Mouse (Mus musculus): ENCODE measurements around the gene Best1. TPM values are rescaled to one million over a fixed set of nuclear protein-coding genes. Genes with fewer than 3 reads are reported as not detected.

The Best1 gene
- polyA plus RNA-seq, 1 experiment from 2014 or later = 1.5 TPM

DNA sequence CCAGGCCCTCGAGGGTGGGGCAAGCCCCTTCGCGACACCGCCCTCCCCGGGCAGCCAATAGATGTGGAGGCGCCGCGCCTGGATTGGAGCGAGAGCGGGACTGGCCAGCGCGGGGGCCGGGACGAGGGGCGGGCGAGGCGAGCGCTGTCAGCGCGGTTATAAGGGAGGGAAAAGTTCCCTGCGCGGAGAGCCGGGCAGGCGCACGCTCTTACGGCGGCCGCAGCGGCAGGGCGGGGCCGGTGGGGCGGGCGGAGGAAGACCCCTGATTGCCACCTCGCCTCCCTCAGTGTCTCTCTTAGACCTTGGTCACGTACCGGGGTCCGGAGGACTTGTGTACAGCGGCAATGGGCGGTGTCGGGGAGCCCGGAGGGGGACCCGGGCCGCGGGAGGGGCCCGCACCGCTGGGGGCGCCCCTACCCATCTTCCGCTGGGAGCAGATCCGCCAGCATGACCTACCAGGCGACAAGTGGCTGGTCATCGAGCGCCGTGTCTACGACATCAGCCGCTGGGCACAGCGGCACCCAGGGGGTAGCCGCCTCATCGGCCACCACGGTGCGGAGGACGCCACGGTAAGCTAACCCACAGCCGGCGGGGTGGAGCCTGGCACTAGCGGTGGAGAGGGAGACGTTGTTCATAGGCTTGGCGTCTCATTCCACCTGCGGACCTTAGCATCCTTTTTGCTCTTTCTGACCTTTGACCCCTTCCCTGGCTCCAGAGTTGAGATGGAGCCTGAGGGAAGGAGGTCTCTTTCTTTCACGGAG lies 40.1 kb upstream of the Best1 start, which contains the start of gene Fads3:
TSS of gene Fads3 (plus strand) at position 182 of the 761 bp plus-strand sequence.
- no peak within 1 kb of the TSS; the same call in 1 of the 2 replicates for H3K27ac ChIP-seq (ENCODE audit: low read length)
- peak within 1 kb of the TSS; percentile 78 for H3K4me3 ChIP-seq (replicated peaks; ENCODE audit: low read length)
- ATAC-seq = peak; percentile 88
- no peaks in the 10 kb centered on the region for H3K27me3 ChIP-seq (replicated peaks; ENCODE audit: control insufficient read depth, insufficient read depth, low read length)
- peak within 1 kb of the TSS; percentile 82 for H3K9ac ChIP-seq (replicated peaks; ENCODE audit: low read depth, low read length)
- H3K9me3 ChIP-seq (ENCODE audit: control insufficient read depth, low read length) = no peaks in the 10 kb centered on the region
- H3K4me1 ChIP-seq (replicated peaks; ENCODE audit: control insufficient read depth, insufficient read depth, low read length) = peaks cover 21% of the 10 kb centered on the region
- H3K4me2 ChIP-seq (ENCODE audit: low read length) = peak within 1 kb of the TSS; percentile 97
- H3K36me3 ChIP-seq (ENCODE audit: control insufficient read depth, insufficient read depth) = no peaks in the 10 kb centered on the region
- under 1% methylated on average over 68 of the region's 69 CpGs for WGBS

DNA sequence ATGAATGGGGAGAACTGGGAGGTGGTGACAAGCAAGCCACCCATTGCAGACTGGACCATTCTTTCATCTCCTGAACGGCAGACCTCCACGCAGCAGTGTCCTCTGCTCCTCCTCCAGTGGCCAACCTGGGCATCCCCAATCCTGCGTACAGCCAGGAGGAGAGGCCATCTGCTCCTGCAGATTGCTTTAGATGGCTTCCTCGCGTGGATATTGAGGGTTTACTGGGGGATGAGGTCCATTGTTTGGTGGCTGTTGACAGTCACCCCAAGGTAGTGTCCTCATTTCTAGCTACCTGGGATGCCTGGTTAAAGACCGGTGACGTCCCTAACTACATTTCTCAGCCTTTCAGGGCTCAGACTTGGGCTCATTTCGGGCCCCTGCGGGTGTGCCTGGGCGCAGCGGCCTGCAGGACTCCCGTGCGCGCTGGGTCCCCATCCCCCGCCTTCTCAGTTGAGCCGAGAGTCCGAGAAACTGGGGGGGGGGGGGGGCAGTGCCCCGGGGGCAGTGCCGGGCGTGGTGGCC lies 39.5 kb upstream of the Best1 start:
- ATAC-seq = peak; percentile 31
- H3K27ac ChIP-seq (ENCODE audit: low read length) = no peak overlapping the region
- H3K4me1 ChIP-seq (replicated peaks; ENCODE audit: control insufficient read depth, insufficient read depth, low read length) = peaks cover 21% of the 10 kb centered on the region
- peak overlapping the region; percentile 97 for H3K4me2 ChIP-seq (ENCODE audit: low read length)
- no peaks in the 10 kb centered on the region for H3K9me3 ChIP-seq (ENCODE audit: control insufficient read depth, low read length)
- no peaks in the 10 kb centered on the region for H3K36me3 ChIP-seq (ENCODE audit: control insufficient read depth, insufficient read depth)
- peak overlapping the region; percentile 82 for H3K9ac ChIP-seq (replicated peaks; ENCODE audit: low read depth, low read length)
- 7% methylated on average over 16 of the region's 20 CpGs for WGBS
- H3K4me3 ChIP-seq (replicated peaks; ENCODE audit: low read length) = peak overlapping the region; percentile 78
- H3K27me3 ChIP-seq (replicated peaks; ENCODE audit: control insufficient read depth, insufficient read depth, low read length) = no peaks in the 10 kb centered on the region

DNA sequence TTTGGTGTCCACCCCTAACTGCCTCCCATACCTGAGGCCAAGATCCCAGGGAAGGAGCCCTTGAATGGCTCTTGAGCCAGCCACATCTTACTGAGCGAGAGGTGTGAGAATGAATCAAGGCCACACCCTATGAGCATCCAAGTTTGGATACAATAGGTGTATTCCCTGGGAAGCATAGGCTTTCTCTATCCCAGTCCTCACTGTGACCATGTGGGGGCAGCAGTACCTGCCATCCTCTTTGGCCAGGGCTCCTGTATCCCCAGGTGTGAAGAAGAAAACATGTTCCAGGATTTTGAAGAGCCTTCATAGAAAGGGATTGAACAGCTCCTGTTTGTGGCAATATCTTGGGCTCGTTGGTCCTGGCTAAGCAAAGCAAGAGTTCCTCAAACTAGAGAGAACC lies 38.2 kb upstream of the Best1 start:
- H3K27ac ChIP-seq (ENCODE audit: low read length) = no peak overlapping the region
- ATAC-seq = no peak
- H3K36me3 ChIP-seq (ENCODE audit: control insufficient read depth, insufficient read depth) = no peaks in the 10 kb centered on the region
- no peaks in the 10 kb centered on the region for H3K9me3 ChIP-seq (ENCODE audit: control insufficient read depth, low read length)
- H3K4me1 ChIP-seq (replicated peaks; ENCODE audit: control insufficient read depth, insufficient read depth, low read length) = peaks cover 21% of the 10 kb centered on the region
- 85% methylated on average over 2 of the region's 2 CpGs for WGBS
- no peaks in the 10 kb centered on the region for H3K27me3 ChIP-seq (replicated peaks; ENCODE audit: control insufficient read depth, insufficient read depth, low read length)
- no peak overlapping the region for H3K4me3 ChIP-seq (replicated peaks; ENCODE audit: low read length)
- H3K4me2 ChIP-seq (ENCODE audit: low read length) = no peak overlapping the region
- no peak overlapping the region for H3K9ac ChIP-seq (replicated peaks; ENCODE audit: low read depth, low read length)

DNA sequence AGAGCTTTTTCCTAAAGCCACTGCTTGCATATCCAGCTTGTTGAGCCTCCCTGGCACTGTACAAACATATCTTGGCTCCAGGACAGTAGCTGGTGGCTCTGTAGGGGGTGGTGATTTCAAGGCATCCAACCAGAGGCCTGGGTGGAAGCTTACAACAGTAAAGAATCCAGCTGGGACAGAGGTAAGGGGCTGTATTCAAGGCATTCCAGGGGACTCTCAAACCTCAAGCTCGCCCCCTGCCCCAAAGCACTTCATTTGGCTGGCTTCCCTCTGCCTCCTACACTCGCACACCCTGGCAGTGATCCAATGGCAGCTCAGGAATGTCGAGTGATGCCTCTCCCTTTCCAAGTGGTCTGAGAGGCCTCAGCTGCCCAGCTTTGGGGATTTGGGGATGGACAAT lies 37.5 kb upstream of the Best1 start:
- Histone ChIP-seq H3K4me3 (replicated peaks; ENCODE audit: low read length) (no peak overlapping the region), H3K4me2 (ENCODE audit: low read length) (no peak overlapping the region), H3K4me1 (replicated peaks; ENCODE audit: control insufficient read depth, insufficient read depth, low read length) (peaks cover 21% of the 10 kb centered on the region), H3K27ac (ENCODE audit: low read length) (no peak overlapping the region; the same call in 1 of the 2 replicates), H3K36me3 (ENCODE audit: control insufficient read depth, insufficient read depth) (no peaks in the 10 kb centered on the region), H3K27me3 (replicated peaks; ENCODE audit: control insufficient read depth, insufficient read depth, low read length) (no peaks in the 10 kb centered on the region), H3K9me3 (ENCODE audit: control insufficient read depth, low read length) (no peaks in the 10 kb centered on the region), H3K9ac (replicated peaks; ENCODE audit: low read depth, low read length) (no peak overlapping the region)
- 6% methylated on average over 3 of the region's 3 CpGs for WGBS
- no peak for ATAC-seq

DNA sequence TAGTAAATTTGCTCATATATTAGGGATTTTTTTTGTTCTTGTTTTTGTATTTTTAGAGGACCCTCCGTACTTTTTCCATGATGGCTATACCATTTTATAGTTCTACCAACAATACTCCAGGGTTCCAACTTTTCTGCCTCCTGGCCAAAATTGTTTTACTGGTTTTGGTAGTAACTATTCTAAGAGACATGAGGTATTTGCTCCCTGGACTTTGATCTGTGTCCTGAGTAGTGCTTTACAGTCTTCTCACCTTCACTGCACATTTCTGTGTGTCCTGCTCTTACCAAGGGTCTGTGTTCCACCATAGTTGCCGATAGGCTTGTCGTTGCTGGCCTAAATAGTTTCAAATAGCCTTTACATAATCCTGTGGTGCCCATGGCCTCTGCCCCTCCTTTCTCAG lies 36.9 kb upstream of the Best1 start:
- ATAC-seq = no peak
- Histone ChIP-seq H3K27me3 (replicated peaks; ENCODE audit: control insufficient read depth, insufficient read depth, low read length) (no peaks in the 10 kb centered on the region), H3K4me2 (ENCODE audit: low read length) (no peak overlapping the region), H3K4me3 (replicated peaks; ENCODE audit: low read length) (no peak overlapping the region), H3K27ac (ENCODE audit: low read length) (no peak overlapping the region), H3K9me3 (ENCODE audit: control insufficient read depth, low read length) (no peaks in the 10 kb centered on the region), H3K4me1 (replicated peaks; ENCODE audit: control insufficient read depth, insufficient read depth, low read length) (peaks cover 21% of the 10 kb centered on the region), H3K9ac (replicated peaks; ENCODE audit: low read depth, low read length) (no peak overlapping the region), H3K36me3 (ENCODE audit: control insufficient read depth, insufficient read depth) (no peaks in the 10 kb centered on the region)
- WGBS = 74% methylated on average over 3 of the region's 3 CpGs

DNA sequence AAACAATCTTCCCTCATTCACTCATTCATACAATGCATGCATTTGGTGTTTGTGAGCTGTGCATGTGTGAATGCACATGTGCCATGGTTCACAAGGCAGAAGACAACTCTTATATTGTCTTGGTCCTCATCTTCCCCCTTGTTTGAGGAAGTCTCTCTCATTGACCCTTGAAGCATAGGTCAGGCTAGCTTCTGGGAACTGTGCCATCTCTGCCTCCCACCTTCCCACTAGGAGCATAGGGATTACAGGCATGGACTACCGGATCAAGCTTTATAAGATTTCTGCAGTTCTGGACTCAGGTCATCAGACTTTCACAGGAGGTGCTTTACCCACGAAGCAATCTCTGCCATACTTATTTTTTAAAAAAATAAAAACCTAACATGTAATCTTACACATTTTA lies 36.1 kb upstream of the Best1 start:
- Histone ChIP-seq H3K27ac (ENCODE audit: low read length) (no peak overlapping the region), H3K9ac (replicated peaks; ENCODE audit: low read depth, low read length) (no peak overlapping the region), H3K4me2 (ENCODE audit: low read length) (no peak overlapping the region), H3K27me3 (replicated peaks; ENCODE audit: control insufficient read depth, insufficient read depth, low read length) (no peaks in the 10 kb centered on the region), H3K9me3 (ENCODE audit: control insufficient read depth, low read length) (no peaks in the 10 kb centered on the region), H3K4me3 (replicated peaks; ENCODE audit: low read length) (no peak overlapping the region), H3K4me1 (replicated peaks; ENCODE audit: control insufficient read depth, insufficient read depth, low read length) (peaks cover 18% of the 10 kb centered on the region), H3K36me3 (ENCODE audit: control insufficient read depth, insufficient read depth) (no peaks in the 10 kb centered on the region)
- 58% methylated on average over 2 of the region's 2 CpGs for WGBS
- ATAC-seq = no peak

DNA sequence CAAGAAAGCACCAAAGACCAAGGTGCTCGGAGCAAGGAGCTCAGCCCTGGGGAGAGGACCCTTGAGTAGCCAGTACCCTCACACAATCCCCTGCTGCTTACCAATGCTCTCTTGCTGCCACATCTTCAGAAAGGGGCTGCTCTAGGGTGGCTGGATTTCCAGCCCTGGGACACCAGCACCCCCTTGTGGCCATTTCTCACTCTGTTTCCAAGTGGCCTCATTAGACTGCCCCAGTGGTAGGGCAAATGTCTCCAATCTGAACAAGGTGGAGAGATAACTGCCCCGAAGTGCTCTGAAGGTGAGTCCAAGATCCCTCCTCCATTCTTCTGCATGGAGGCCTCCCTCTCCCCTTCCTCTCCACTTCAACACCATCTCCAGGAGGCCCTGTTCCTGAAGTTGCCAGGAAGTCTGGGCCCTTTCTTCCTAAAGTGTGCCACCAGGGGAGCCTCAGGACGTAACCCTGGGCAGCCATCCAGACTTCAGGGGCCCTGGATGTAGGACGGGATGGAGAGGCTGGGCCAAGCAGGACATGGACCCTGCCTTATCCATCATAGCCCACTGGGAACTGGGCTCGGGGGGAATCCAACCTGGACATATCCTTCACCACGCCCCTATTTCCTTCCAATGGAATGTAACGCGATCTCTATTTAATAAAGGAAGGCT lies 33.5 kb upstream of the Best1 start:
- no peak overlapping the region for H3K4me3 ChIP-seq (replicated peaks; ENCODE audit: low read length)
- no peaks in the 10 kb centered on the region for H3K9me3 ChIP-seq (ENCODE audit: control insufficient read depth, low read length)
- no peaks in the 10 kb centered on the region for H3K27me3 ChIP-seq (replicated peaks; ENCODE audit: control insufficient read depth, insufficient read depth, low read length)
- no peak overlapping the region for H3K27ac ChIP-seq (ENCODE audit: low read length)
- H3K4me2 ChIP-seq (ENCODE audit: low read length) = no peak overlapping the region
- peak; percentile 79 for ATAC-seq
- H3K9ac ChIP-seq (replicated peaks; ENCODE audit: low read depth, low read length) = no peak overlapping the region
- 55% methylated on average over 8 of the region's 8 CpGs for WGBS
- H3K36me3 ChIP-seq (ENCODE audit: control insufficient read depth, insufficient read depth) = no peaks in the 10 kb centered on the region
- H3K4me1 ChIP-seq (replicated peaks; ENCODE audit: control insufficient read depth, insufficient read depth, low read length) = peaks cover 5% of the 10 kb centered on the region; the same call in 1 of the 2 replicates

DNA sequence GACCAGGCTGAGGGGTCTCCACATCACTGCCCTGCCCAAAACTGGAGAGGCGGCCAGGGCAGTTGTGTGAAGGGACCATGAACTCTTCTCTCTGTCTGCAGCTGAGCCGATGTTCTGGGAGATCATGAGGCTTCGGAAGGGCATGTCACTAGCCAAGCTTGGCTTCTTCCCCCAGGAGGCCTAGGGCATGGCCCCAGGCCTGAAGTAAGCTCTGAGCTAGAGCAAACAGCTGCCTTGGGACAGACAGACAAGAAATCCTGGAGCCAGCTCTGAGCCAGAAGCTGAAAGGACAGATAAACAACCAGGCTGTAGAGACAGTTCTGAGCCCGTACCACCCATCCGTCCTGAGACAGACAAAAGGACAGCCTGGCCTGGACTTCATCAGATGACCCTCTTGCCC lies 32.9 kb upstream of the Best1 start:
- no peaks in the 10 kb centered on the region for H3K27me3 ChIP-seq (replicated peaks; ENCODE audit: control insufficient read depth, insufficient read depth, low read length)
- no peak overlapping the region for H3K4me3 ChIP-seq (replicated peaks; ENCODE audit: low read length)
- H3K9ac ChIP-seq (replicated peaks; ENCODE audit: low read depth, low read length) = no peak overlapping the region
- H3K27ac ChIP-seq (ENCODE audit: low read length) = no peak overlapping the region
- H3K4me1 ChIP-seq (replicated peaks; ENCODE audit: control insufficient read depth, insufficient read depth, low read length) = peaks cover 5% of the 10 kb centered on the region; the same call in 1 of the 2 replicates
- no peak overlapping the region for H3K4me2 ChIP-seq (ENCODE audit: low read length)
- no peak for ATAC-seq
- WGBS = 88% methylated on average over 5 of the region's 5 CpGs
- no peaks in the 10 kb centered on the region for H3K9me3 ChIP-seq (ENCODE audit: control insufficient read depth, low read length)
- H3K36me3 ChIP-seq (ENCODE audit: control insufficient read depth, insufficient read depth) = no peaks in the 10 kb centered on the region

DNA sequence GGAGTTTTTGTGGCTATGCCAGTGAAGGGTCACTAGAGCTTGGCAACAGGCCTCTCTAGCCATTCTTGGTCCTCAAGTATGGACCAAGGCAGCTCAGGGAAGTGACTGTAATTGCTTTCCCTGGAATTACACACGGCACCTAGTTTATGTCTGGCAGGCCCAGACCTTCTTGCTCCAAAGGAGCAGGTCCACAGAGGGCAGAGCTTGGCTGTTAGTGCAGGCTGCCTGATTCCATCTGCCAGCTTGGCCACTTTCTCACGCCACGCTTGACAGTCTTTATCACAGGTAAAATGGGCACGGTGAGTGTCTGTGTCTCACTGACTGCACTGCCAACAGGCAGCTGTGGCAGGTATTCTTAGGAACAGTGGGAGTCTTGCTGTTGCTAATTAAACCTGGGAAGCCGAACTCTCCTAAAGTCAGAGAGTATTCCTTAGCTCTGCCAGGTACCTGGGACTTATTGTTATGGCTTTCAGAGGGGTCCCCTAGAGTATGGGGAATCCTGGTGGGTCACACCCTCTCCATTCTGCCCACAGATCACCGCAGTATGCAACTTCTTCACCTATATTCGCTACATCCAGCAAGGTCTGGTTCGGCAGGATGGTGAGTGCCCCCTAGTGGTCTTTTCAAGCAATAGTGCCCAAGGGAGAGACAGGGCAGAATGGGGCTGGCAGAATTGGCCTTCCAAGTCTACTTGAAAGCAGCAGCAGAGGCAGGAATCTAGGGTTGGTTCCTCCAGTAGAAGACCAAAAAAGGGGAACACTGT lies 32.0 kb upstream of the Best1 start:
- no peaks in the 10 kb centered on the region for H3K27me3 ChIP-seq (replicated peaks; ENCODE audit: control insufficient read depth, insufficient read depth, low read length)
- H3K36me3 ChIP-seq (ENCODE audit: control insufficient read depth, insufficient read depth) = no peaks in the 10 kb centered on the region
- H3K4me3 ChIP-seq (replicated peaks; ENCODE audit: low read length) = no peak overlapping the region
- H3K9ac ChIP-seq (replicated peaks; ENCODE audit: low read depth, low read length) = no peak overlapping the region
- ATAC-seq = peak; percentile 54; the same call in 1 of the 2 replicates
- H3K4me2 ChIP-seq (ENCODE audit: low read length) = no peak overlapping the region
- no peaks in the 10 kb centered on the region for H3K9me3 ChIP-seq (ENCODE audit: control insufficient read depth, low read length)
- no peaks in the 10 kb centered on the region; the same call in 1 of the 2 replicates for H3K4me1 ChIP-seq (replicated peaks; ENCODE audit: control insufficient read depth, insufficient read depth, low read length)
- WGBS = 27% methylated on average over 8 of the region's 8 CpGs
- H3K27ac ChIP-seq (ENCODE audit: low read length) = no peak overlapping the region

All from forebrain, embryonic 16.5 days (tissue).